Mouse (Mus musculus): ENCODE measurements around the gene Galnt6. TPM values are rescaled to one million over a fixed set of nuclear protein-coding genes. Genes with fewer than 3 reads are reported as not detected.

Galnt6 gene
- polyA plus RNA-seq, 1 experiment from 2014 or later = 0.37 TPM

DNA sequence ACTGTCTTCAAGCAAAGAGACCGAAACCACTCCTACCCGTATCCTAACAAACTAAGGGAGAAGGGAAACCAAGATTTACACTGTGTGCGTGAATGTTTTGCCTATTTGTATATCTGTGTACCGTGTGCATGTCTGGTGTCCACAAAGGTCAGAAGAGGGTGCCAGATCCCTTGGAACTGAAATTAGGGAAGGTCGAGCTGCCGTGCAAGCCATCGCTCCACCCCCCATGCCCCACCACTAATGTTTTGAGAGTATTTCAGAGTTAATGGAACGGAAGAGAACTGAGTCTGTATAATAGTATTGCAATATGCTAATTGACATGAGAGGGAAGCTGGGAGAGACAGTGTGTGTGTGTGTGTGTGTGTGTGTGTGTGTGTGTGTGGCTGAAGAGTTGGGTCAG, 51.5 kb downstream of the Galnt6 start:
- no peak overlapping the region for H3K4me3 ChIP-seq
- H3K9ac ChIP-seq = no peak overlapping the region
- 84% methylated on average over 8 of the region's 8 CpGs for WGBS
- no peak overlapping the region for H3K27ac ChIP-seq
- H3K36me3 ChIP-seq = no peaks in the 10 kb centered on the region
- H3K27me3 ChIP-seq (replicated peaks) = no peaks in the 10 kb centered on the region
- H3K9me3 ChIP-seq = no peaks in the 10 kb centered on the region
- no peak for ATAC-seq (ENCODE audit: low FRiP score, low read depth)
- no peaks in the 10 kb centered on the region for H3K4me1 ChIP-seq
- no peak overlapping the region for H3K4me2 ChIP-seq (replicated peaks)

DNA sequence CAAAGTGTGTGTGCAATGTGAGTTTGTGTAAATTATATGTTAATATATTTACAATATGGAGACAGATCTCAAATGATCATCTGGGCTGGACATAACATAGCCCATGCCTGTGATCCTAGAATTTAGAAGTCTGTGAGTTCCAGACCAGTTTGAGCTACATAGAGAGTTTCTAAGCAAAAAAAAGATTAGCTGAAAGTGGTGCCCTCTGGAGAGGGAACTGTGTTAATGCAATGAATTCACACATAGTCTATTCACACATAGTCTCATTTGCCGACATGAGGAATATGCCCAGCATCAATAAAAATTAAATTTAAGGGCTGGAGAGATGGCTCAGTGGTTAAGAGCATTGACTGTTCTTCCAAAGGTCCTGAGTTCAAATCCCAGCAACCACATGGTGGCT, 52.7 kb downstream of the Galnt6 start:
- H3K27ac ChIP-seq = no peak overlapping the region
- ATAC-seq (ENCODE audit: low FRiP score, low read depth) = no peak

GRCm38 (mm10) chr15:100675486-100675885, 53.7 kb downstream of the Galnt6 start:
- no peak overlapping the region for H3K4me2 ChIP-seq (replicated peaks)
- H3K9ac ChIP-seq = no peak overlapping the region
- H3K4me3 ChIP-seq = no peak overlapping the region
- 81% methylated on average over 3 of the region's 3 CpGs for WGBS
- H3K9me3 ChIP-seq = no peaks in the 10 kb centered on the region
- H3K27me3 ChIP-seq (replicated peaks) = no peaks in the 10 kb centered on the region
- no peak overlapping the region for H3K27ac ChIP-seq
- no peaks in the 10 kb centered on the region for H3K4me1 ChIP-seq
- H3K36me3 ChIP-seq = no peaks in the 10 kb centered on the region
- no peak for ATAC-seq (ENCODE audit: low FRiP score, low read depth)

More for the DNA sequence above, 52.7 kb downstream of the Galnt6 start:
- no peaks in the 10 kb centered on the region for H3K36me3 ChIP-seq
- no peak overlapping the region for H3K4me3 ChIP-seq
- H3K9me3 ChIP-seq = no peaks in the 10 kb centered on the region
- H3K27me3 ChIP-seq (replicated peaks) = no peaks in the 10 kb centered on the region
- no peak overlapping the region for H3K4me2 ChIP-seq (replicated peaks)
- no peak overlapping the region for H3K9ac ChIP-seq
- H3K4me1 ChIP-seq = no peaks in the 10 kb centered on the region
- WGBS = 75% methylated on average over 1 of the region's 1 CpGs

- Histone ChIP-seq H3K4me1 (no peaks in the 10 kb centered on the region), H3K27me3 (replicated peaks) (no peaks in the 10 kb centered on the region), H3K4me3 (no peak overlapping the region), H3K9me3 (no peaks in the 10 kb centered on the region), H3K4me2 (replicated peaks) (no peak overlapping the region), H3K36me3 (no peaks in the 10 kb centered on the region), H3K9ac (no peak overlapping the region), H3K27ac (no peak overlapping the region)
- 90% methylated on average over 10 of the region's 10 CpGs for WGBS
- ATAC-seq (ENCODE audit: low FRiP score, low read depth) = no peak
These were observed 54.6 kb downstream of the Galnt6 start for GRCm38 (mm10) chr15:100674566-100674965.

GRCm38 (mm10) chr15:100673585-100674391, 55.4 kb downstream of the Galnt6 start:
- no peak for ATAC-seq (ENCODE audit: low FRiP score, low read depth)
- no peaks in the 10 kb centered on the region for H3K4me1 ChIP-seq

DNA sequence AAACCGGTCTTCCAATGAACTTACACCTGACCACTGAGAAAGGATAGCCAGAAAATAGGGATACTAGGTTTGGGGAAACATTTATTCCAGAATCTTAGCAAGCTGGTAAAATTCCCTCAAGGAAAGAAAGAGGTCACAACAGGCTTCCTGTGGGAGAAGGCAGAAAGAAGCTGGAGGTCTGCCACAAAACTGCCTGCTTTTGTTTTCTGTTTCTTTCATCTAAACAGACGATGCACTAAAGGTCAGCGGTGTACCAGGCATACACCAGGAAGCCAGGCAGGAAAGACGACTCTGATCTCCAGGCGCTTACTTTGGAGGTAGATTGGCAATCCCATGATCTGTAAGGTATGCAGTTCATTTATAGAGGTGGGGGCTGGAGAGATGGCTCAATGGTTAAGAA, 58.3 kb downstream of the Galnt6 start:
- Histone ChIP-seq H3K4me2 (replicated peaks) (no peak overlapping the region), H3K4me1 (0 out of 2 replicates have a peak, but pooled peaks cover 6% of the 10 kb centered on the region), H3K27ac (no peak overlapping the region), H3K9me3 (no peaks in the 10 kb centered on the region), H3K36me3 (no peaks in the 10 kb centered on the region), H3K27me3 (replicated peaks) (no peaks in the 10 kb centered on the region), H3K4me3 (no peak overlapping the region), H3K9ac (no peak overlapping the region)
- ATAC-seq (ENCODE audit: low FRiP score, low read depth) = no peak
- WGBS = 61% methylated on average over 5 of the region's 5 CpGs

More at GRCm38 (mm10) chr15:100673585-100674391, 55.4 kb downstream of the Galnt6 start:
- no peak overlapping the region for H3K9ac ChIP-seq
- H3K36me3 ChIP-seq = no peaks in the 10 kb centered on the region
- H3K9me3 ChIP-seq = no peaks in the 10 kb centered on the region
- H3K4me2 ChIP-seq (replicated peaks) = no peak overlapping the region
- WGBS = 41% methylated on average over 12 of the region's 12 CpGs
- H3K27ac ChIP-seq = no peak overlapping the region
- H3K27me3 ChIP-seq (replicated peaks) = no peaks in the 10 kb centered on the region
- H3K4me3 ChIP-seq = no peak overlapping the region

DNA sequence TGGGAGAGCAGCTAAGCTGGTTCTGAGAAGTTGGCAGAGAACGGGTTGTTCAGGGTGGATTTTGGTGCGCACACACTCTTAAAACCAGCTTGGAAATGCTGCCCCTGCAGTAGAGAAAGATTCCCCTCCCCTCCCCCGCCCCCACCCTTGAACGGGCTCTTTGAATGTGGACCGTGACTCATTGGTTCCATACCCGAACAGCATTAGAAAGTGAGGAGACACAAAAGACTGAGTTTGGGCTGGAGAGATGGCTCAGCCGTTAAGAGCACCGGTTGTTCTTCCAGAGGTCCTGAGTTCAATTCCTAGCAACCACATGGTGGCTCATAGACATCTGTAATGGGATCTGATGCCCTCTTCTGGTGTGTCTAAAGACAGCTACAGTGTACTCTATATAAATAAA, 59.2 kb downstream of the Galnt6 start:
- Histone ChIP-seq H3K4me2 (replicated peaks) (no peak overlapping the region), H3K27me3 (replicated peaks) (no peaks in the 10 kb centered on the region), H3K4me1 (0 out of 2 replicates have a peak, but pooled peaks cover 6% of the 10 kb centered on the region), H3K27ac (no peak overlapping the region), H3K36me3 (no peaks in the 10 kb centered on the region), H3K4me3 (no peak overlapping the region), H3K9me3 (no peaks in the 10 kb centered on the region), H3K9ac (no peak overlapping the region)
- WGBS = 65% methylated on average over 8 of the region's 8 CpGs
- ATAC-seq (ENCODE audit: low FRiP score, low read depth) = no peak

- 94% methylated on average over 20 of the region's 20 CpGs for WGBS
- Histone ChIP-seq H3K9me3 (no peaks in the 10 kb centered on the region), H3K4me1 (0 out of 2 replicates have a peak, but pooled peaks cover 6% of the 10 kb centered on the region), H3K27me3 (replicated peaks) (no peaks in the 10 kb centered on the region), H3K9ac (no peak within 1 kb of the TSS), H3K27ac (no peak within 1 kb of the TSS), H3K4me2 (replicated peaks) (no peak within 1 kb of the TSS), H3K4me3 (no peak within 1 kb of the TSS), H3K36me3 (no peaks in the 10 kb centered on the region)
- no peak for ATAC-seq (ENCODE audit: low FRiP score, low read depth)
These were observed 59.8 kb downstream of the Galnt6 start, which contains the start of gene Bin2 for GRCm38 (mm10) chr15:100669337-100669736. TSS of gene Bin2 (minus strand) at chr15:100669553.

DNA sequence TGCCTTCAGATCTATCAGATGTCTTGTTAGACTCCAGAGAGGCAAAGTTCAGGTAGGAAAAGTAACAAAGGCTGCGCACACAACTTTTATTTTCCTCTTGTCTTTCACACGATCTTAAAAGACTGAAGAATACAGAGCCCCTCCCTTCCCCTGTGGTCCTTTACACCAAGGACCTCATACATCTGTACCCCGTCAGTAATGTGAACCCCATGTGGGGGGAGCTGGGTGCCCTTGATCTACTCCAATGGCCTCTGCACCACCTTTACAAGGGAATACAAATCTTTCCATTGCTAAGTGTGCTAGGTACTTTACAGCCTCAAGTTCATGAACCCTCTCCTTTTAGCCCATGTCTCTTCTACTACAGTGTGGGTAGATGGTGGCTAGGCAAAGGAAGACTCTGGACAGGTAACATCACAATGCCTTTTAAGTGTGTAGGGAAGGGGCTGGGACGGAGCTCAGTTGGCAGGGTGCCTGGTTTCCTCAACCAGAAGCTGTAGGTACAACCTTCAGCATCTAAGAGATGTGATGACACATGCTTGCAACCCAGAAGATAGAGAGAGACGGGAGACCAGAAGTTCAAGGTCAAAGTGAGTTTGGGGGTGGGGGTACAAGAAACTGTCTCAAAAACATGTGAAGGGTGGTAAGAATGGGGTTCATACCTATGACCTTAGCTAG, 61.2 kb downstream of the Galnt6 start:
- Histone ChIP-seq H3K27ac (no peak overlapping the region), H3K4me1 (0 out of 2 replicates have a peak, but pooled peaks cover 6% of the 10 kb centered on the region), H3K27me3 (replicated peaks) (no peaks in the 10 kb centered on the region), H3K9me3 (no peaks in the 10 kb centered on the region), H3K9ac (no peak overlapping the region), H3K4me3 (no peak overlapping the region), H3K36me3 (no peaks in the 10 kb centered on the region), H3K4me2 (replicated peaks) (no peak overlapping the region)
- WGBS = 80% methylated on average over 5 of the region's 5 CpGs
- no peak for ATAC-seq (ENCODE audit: low FRiP score, low read depth)

DNA sequence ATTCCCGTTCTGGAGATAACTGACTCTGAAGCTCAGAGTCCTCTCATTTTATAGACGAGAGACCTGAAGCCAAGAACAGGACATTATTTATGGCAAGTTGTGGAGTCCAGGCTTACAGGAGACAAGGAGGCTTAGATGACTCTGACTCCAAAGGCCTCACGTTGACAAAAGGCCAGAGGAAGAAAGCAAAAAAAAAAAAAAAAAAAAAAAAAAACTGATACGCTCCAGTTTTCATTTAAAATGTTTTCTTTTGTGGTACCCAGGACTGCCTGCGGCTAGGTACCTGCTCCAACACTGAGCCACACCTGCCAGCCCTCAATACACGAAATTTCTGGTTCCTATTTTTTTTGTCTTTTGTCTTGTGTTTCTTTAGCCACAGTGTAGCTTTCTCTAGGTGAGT, 61.8 kb downstream of the Galnt6 start:
- no peak for ATAC-seq (ENCODE audit: low FRiP score, low read depth)
- Histone ChIP-seq H3K9ac (no peak overlapping the region), H3K9me3 (no peaks in the 10 kb centered on the region), H3K4me2 (replicated peaks) (no peak overlapping the region), H3K4me1 (0 out of 2 replicates have a peak, but pooled peaks cover 6% of the 10 kb centered on the region), H3K27ac (no peak overlapping the region), H3K36me3 (no peaks in the 10 kb centered on the region), H3K4me3 (no peak overlapping the region), H3K27me3 (replicated peaks) (no peaks in the 10 kb centered on the region)
- 51% methylated on average over 6 of the region's 6 CpGs for WGBS

DNA sequence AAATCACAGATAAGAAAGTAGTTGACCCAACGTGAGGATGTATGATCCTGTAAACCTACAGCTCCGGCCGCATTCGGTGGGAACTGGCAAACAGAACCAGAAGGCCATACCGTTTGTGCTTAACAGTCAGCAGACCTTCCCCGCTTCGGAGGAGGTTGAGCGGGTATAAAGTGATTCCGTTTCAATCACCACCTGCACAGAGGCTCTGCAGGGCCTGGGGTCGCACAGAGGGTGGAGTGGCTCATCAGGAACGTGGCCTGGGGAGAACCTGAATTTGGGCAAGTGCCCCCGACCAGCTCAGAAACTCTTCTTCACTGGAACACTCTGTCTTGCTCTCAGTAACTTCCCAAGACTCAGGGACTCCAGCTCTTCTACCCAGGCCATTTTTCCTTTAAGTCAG, 62.3 kb downstream of the Galnt6 start:
- no peak overlapping the region for H3K4me3 ChIP-seq
- no peak for ATAC-seq (ENCODE audit: low FRiP score, low read depth)
- WGBS = 17% methylated on average over 12 of the region's 12 CpGs
- no peak overlapping the region for H3K9ac ChIP-seq
- H3K4me1 ChIP-seq = 0 out of 2 replicates have a peak, but pooled peaks cover 6% of the 10 kb centered on the region
- no peaks in the 10 kb centered on the region for H3K36me3 ChIP-seq
- no peak overlapping the region for H3K27ac ChIP-seq
- no peak overlapping the region for H3K4me2 ChIP-seq (replicated peaks)
- H3K9me3 ChIP-seq = no peaks in the 10 kb centered on the region
- no peaks in the 10 kb centered on the region for H3K27me3 ChIP-seq (replicated peaks)

GRCm38 (mm10) chr15:100666219-100666696, 62.9 kb downstream of the Galnt6 start:
- Histone ChIP-seq H3K36me3 (no peaks in the 10 kb centered on the region), H3K9ac (no peak overlapping the region), H3K27me3 (replicated peaks) (no peaks in the 10 kb centered on the region), H3K9me3 (no peaks in the 10 kb centered on the region), H3K4me1 (0 out of 2 replicates have a peak, but pooled peaks cover 6% of the 10 kb centered on the region), H3K4me2 (replicated peaks) (no peak overlapping the region), H3K4me3 (no peak overlapping the region), H3K27ac (no peak overlapping the region)
- no peak for ATAC-seq (ENCODE audit: low FRiP score, low read depth)
- WGBS = 3% methylated on average over 7 of the region's 7 CpGs
